Mouse (Mus musculus): ENCODE results near the gene Sash1.

- TF ChIP-seq FLI1 (IDR thresholded peaks at IDR 0.05; ENCODE audit: low read length) (no peak), GATA1 (IDR thresholded peaks at IDR 0.05; ENCODE audit: borderline replicate concordance, low read length) (no peak)
Measured at GRCm38 (mm10) chr10:8682900-8683299, 203.0 kb downstream of the Sash1 start.
